Mouse (Mus musculus) erythroblast, embryonic 14.5 days (primary cell): ENCODE measurements around the gene Bbs4.

ENCODE experiments used
- GATA1 ChIP-seq: IDR thresholded peaks from 2 replicates; pipeline ENCODE4 v1.6.1; 2012; ENCODE audit warnings: low read length, inconsistent platforms, mixed read lengths
- TAL1 ChIP-seq: IDR thresholded peaks from 3 replicates; pipeline ENCODE4 v1.6.1; 2012; ENCODE audit warnings: low read length, inconsistent platforms, mixed read lengths

- TF ChIP-seq TAL1 (no peak), GATA1 (no peak)
Measured at GRCm38 (mm10) chr9:59387461-59387860, 34.2 kb upstream of the Bbs4 start.
